Mouse (Mus musculus): ENCODE data around the gene Acnat1. TPM values are rescaled to one million over a fixed set of nuclear protein-coding genes. Genes with fewer than 3 reads are reported as not detected.
"Not testable (repeated sequence)": the region's sequence is repeated elsewhere in the genome, so short reads cannot be mapped to it uniquely, and the experiment has no call there.

Acnat1 gene
- polyA plus RNA-seq, 1 experiment = not detected

DNA sequence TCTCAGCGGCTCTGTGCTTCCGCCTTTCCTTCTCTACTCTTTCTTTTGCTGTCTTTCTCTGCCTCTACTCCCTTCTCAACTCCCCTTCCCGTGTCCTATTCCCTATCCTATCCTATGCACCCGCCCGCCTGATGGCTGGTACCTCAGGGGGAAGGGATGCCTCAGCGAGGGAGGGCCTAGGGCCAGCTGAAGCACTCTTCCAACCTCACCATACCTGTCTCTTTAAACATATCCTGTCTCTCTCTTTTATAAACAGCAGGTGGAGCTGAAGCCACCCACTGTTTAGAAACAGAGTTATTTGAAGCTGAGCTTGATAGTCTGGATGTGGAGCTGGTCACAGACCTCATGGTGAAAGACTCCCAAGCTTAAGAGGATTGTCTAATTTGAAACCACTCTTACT lies 6.4 kb downstream of the Acnat1 start:
- Histone ChIP-seq H3K4me3 (ENCODE audit: control insufficient read depth, insufficient read depth, low read length) (no peak overlapping the region), H3K4me1 (replicated peaks; ENCODE audit: control insufficient read depth, insufficient read depth, low read length) (no peaks in the 10 kb centered on the region), H3K36me3 (ENCODE audit: control insufficient read depth, insufficient read depth, low read length) (no peaks in the 10 kb centered on the region), H3K27ac (ENCODE audit: control insufficient read depth, insufficient read depth, low read length) (no peak overlapping the region), H3K27me3 (ENCODE audit: control insufficient read depth, insufficient read depth, low read length) (no peaks in the 10 kb centered on the region)
- WGBS = 94% methylated on average over 6 of the region's 6 CpGs
- no peak for TF ChIP-seq CTCF (IDR thresholded peaks at IDR 0.05; ENCODE audit: borderline replicate concordance, control insufficient read depth, extremely low read depth, insufficient read depth, low read length, poor library complexity)
- DNase-seq = no peak

DNA sequence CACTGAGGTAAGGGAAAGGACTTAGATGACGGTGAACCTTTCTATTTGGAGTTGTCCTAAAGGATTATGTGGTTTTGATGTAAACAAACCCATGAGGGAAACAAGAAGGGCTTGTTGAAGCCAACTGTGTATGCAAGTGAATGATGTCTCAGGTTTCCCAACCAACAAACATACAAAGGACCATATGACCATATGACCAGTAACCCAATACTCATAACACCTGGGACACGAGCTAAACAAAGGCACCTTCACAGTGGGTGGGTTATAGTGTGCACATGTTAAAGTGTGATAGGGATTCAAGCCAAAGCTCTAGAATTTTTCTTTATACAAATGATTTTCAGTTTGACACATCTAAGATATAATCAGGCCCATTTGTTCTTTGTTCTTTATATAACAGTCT lies 17.5 kb downstream of the Acnat1 start:
- no peak for TF ChIP-seq POLR2A (IDR thresholded peaks at IDR 0.05; ENCODE audit: control insufficient read depth, extremely low read depth, insufficient read depth, low read length, poor library complexity)
- no peak for TF ChIP-seq CTCF (IDR thresholded peaks at IDR 0.05; ENCODE audit: borderline replicate concordance, control insufficient read depth, extremely low read depth, insufficient read depth, low read length, poor library complexity)
- H3K4me3 ChIP-seq (ENCODE audit: control insufficient read depth, insufficient read depth, low read length) = no peak overlapping the region
- no peak for DNase-seq
- no peaks in the 10 kb centered on the region for H3K4me1 ChIP-seq (replicated peaks; ENCODE audit: control insufficient read depth, insufficient read depth, low read length)
- WGBS = 97% methylated on average over 2 of the region's 2 CpGs
- H3K27ac ChIP-seq (ENCODE audit: control insufficient read depth, insufficient read depth, low read length) = no peak overlapping the region
- H3K36me3 ChIP-seq (ENCODE audit: control insufficient read depth, insufficient read depth, low read length) = no peaks in the 10 kb centered on the region
- no peaks in the 10 kb centered on the region for H3K27me3 ChIP-seq (ENCODE audit: control insufficient read depth, insufficient read depth, low read length)

DNA sequence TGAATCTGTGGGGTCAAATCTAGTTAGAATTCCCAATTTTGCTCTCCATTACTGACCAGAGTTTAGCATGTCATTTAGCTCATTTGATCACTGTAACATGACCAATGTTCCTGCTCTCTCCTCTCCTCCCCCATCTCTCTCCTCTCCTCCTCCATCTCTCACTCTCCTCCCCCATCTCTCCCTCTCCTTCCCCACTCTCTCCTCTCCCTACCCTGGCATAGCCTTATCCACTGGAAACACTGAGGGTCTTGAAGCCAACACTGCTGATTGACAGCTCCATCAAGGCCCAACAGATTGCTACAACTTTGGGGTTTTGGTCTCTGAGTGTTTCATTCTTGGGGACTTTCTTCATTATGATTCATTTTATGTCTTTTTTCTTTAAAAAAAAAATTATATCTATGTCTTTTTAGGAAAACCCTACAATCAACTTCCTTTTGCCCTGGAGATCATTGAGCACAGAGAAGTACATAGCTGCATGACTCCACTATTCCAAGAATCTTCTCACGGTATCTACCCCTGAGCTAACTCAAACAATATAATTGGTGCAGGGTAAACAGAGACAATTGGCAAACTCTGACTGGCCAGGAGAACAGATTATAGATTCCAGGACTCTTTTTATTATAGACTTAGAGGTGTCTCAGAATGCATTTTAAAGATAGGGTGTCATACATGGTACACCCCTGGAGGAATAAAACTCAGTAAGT lies 21.7 kb downstream of the Acnat1 start:
- H3K27ac ChIP-seq (ENCODE audit: control insufficient read depth, insufficient read depth, low read length) = no peak overlapping the region
- 93% methylated on average over 1 of the region's 1 CpGs for WGBS
- no peak for TF ChIP-seq POLR2A (IDR thresholded peaks at IDR 0.05; ENCODE audit: control insufficient read depth, extremely low read depth, insufficient read depth, low read length, poor library complexity)
- H3K4me3 ChIP-seq (ENCODE audit: control insufficient read depth, insufficient read depth, low read length) = no peak overlapping the region
- no peaks in the 10 kb centered on the region for H3K27me3 ChIP-seq (ENCODE audit: control insufficient read depth, insufficient read depth, low read length)
- no peaks in the 10 kb centered on the region for H3K4me1 ChIP-seq (replicated peaks; ENCODE audit: control insufficient read depth, insufficient read depth, low read length)
- H3K36me3 ChIP-seq (ENCODE audit: control insufficient read depth, insufficient read depth, low read length) = no peaks in the 10 kb centered on the region
- DNase-seq = no peak

DNA sequence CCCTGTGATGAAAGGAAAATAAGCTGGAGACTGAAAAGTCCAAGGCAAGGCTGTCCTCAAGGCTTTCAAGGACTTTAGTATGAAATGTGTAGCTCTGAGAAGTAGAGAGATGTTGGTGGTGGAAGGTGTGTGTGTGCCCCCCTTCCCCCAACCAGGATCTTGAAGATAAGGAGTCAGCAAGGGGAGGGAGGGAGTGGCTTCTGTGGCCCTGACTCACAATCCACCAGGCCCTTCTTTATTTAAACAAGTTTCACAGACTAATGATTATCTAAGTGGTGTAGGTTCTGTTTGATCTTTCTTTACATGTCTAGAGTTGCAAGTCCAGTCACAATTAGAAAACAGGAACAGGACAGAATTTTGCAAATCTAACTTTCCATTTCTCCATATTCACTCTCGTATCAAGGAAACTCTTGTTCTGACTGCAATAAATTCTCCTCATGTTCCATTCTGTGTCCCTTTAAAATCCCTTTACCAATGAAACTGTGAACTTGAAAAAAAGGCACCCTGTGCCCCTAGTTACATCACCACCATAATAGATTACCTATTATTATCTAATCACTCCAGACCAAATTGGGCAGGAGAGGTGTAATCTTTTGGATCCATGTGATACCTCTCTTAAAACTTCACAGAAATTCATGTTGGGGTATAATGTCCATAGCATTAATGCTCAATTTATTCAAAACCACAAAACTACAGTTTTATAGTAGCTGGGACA lies 22.4 kb downstream of the Acnat1 start:
- WGBS = 89% methylated on average over 1 of the region's 1 CpGs
- not testable (repeated sequence) for H3K27ac ChIP-seq (ENCODE audit: control insufficient read depth, insufficient read depth, low read length); H3K4me1 ChIP-seq (replicated peaks; ENCODE audit: control insufficient read depth, insufficient read depth, low read length); H3K36me3 ChIP-seq (ENCODE audit: control insufficient read depth, insufficient read depth, low read length); H3K27me3 ChIP-seq (ENCODE audit: control insufficient read depth, insufficient read depth, low read length); H3K4me3 ChIP-seq (ENCODE audit: control insufficient read depth, insufficient read depth, low read length); DNase-seq

DNA sequence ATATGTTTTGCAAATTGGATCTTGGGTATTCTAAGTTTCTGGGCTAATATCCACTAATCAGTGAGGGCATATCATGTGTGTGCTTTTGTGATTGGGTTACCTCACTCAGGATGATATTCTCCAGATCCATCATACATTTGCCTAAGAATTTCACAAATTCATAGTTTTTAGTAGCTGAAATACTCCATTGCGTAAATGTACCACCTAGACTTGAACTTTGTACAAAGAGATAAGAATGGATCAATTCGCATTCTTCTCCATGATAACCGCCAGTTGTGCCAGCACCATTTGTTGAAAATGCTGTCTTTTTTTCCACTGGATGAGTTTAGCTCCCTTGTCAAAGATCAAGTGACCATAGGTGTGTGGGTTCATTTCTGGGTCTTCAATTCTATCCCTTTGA lies 36.7 kb downstream of the Acnat1 start:
- H3K27me3 ChIP-seq (ENCODE audit: control insufficient read depth, insufficient read depth, low read length); H3K27ac ChIP-seq (ENCODE audit: control insufficient read depth, insufficient read depth, low read length); H3K4me1 ChIP-seq (replicated peaks; ENCODE audit: control insufficient read depth, insufficient read depth, low read length); DNase-seq; H3K36me3 ChIP-seq (ENCODE audit: control insufficient read depth, insufficient read depth, low read length); H3K4me3 ChIP-seq (ENCODE audit: control insufficient read depth, insufficient read depth, low read length): not testable (repeated sequence)
- 99% methylated on average over 3 of the region's 3 CpGs for WGBS

DNA sequence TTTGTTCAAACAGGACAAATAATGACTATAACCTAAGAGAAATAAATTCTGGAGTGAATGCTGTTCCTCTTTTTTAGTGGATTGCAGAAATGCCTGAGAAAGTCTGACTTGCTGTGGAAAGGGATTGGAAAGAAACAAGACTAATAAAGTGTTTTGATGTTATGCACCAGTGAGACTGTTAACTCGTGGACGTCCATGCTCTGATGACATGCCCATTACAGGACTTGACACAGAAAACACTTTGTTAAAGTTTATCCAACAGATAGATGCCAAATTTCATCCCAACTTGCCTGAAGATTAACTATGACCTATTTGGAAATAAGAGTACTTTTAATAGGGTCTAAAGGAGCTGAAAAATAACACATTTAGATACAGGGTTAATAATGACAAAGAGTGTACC lies 63.6 kb downstream of the Acnat1 start:
- H3K27ac ChIP-seq (ENCODE audit: control insufficient read depth, insufficient read depth, low read length); H3K27me3 ChIP-seq (ENCODE audit: control insufficient read depth, insufficient read depth, low read length); H3K4me1 ChIP-seq (replicated peaks; ENCODE audit: control insufficient read depth, insufficient read depth, low read length); H3K36me3 ChIP-seq (ENCODE audit: control insufficient read depth, insufficient read depth, low read length); H3K4me3 ChIP-seq (ENCODE audit: control insufficient read depth, insufficient read depth, low read length); DNase-seq: not testable (repeated sequence)
- WGBS = 92% methylated on average over 2 of the region's 2 CpGs

DNA sequence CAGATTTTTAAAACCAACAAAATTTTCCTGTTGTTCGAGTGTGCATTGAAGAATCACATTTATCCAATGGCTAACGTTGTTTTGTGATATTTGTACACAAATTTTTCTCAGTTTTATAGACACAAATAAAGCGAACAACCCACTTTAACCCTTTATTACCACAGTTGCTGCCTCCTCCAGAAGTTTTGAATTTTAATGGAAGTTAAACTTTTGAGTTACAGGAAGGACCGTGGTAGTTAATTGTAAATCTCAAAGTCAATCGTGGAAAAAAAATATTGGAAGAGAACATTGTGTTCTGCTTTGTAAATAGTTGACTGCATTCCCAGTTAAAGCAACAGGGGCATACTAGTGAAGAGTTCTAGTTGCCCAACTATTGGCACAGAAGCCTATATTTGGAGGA lies 65.8 kb downstream of the Acnat1 start, which contains the start of gene Acnat2:
Gene Acnat2 (minus strand): TSS at position 195 of the 400 bp plus-strand sequence.
- H3K4me3 ChIP-seq (ENCODE audit: control insufficient read depth, insufficient read depth, low read length); H3K27ac ChIP-seq (ENCODE audit: control insufficient read depth, insufficient read depth, low read length); H3K36me3 ChIP-seq (ENCODE audit: control insufficient read depth, insufficient read depth, low read length); DNase-seq; H3K4me1 ChIP-seq (replicated peaks; ENCODE audit: control insufficient read depth, insufficient read depth, low read length); H3K27me3 ChIP-seq (ENCODE audit: control insufficient read depth, insufficient read depth, low read length): not testable (repeated sequence)
- WGBS = 88% methylated on average over 5 of the region's 5 CpGs

Other genes starting within 250 kb of the Acnat1 start
- gene Acnat2, start 65.8 kb downstream of the Acnat1 start, polyA plus RNA-seq (2012; rRNA removed) = not detected in 2 replicates
- gene Baat, start 32.6 kb upstream of the Acnat1 start, polyA plus RNA-seq (2012; rRNA removed) = 0.14 TPM in 1 of 2 replicates, not detected in the other
- 3.7 and 4.2 TPM in 2 replicates for gene Mrpl50, start 47.2 kb upstream of the Acnat1 start, polyA plus RNA-seq (2012; rRNA removed)
- gene Zfp189, start 47.3 kb upstream of the Acnat1 start, polyA plus RNA-seq (2012; rRNA removed) = 1.7 and 1.9 TPM in 2 replicates
- 3.7 and 4.2 TPM in 2 replicates for gene Aldob, start 75.6 kb upstream of the Acnat1 start, polyA plus RNA-seq (2012; rRNA removed)
- gene Tmem246, start 124.0 kb upstream of the Acnat1 start, polyA plus RNA-seq (2012; rRNA removed) = 8.4 and 12.1 TPM in 2 replicates
- 34.4 and 34.6 TPM in 2 replicates for gene Rnf20, start 158.1 kb upstream of the Acnat1 start, polyA plus RNA-seq (2012; rRNA removed)
- 0.03 TPM in 1 of 2 replicates, not detected in the other for gene Ppp3r2, start 208.1 kb upstream of the Acnat1 start, polyA plus RNA-seq (2012; rRNA removed)

Measured in thymus, adult 2 months (tissue).